Mouse (Mus musculus): ENCODE measurements around the gene Ecpas.

GRCm38 (mm10) chr4:58911831-58912628 is 519 bp downstream of the Ecpas start:
- TF ChIP-seq POLR2A (IDR thresholded peaks at IDR 0.05; ENCODE audit: borderline replicate concordance, control insufficient read depth, low read depth, low read length) (no peak), CTCF (IDR thresholded peaks at IDR 0.05; ENCODE audit: control insufficient read depth, insufficient read depth, low read length) (no peak)
